15 mouse cellular contexts compared by ENCODE assay signal in the genomic region with DNA sequence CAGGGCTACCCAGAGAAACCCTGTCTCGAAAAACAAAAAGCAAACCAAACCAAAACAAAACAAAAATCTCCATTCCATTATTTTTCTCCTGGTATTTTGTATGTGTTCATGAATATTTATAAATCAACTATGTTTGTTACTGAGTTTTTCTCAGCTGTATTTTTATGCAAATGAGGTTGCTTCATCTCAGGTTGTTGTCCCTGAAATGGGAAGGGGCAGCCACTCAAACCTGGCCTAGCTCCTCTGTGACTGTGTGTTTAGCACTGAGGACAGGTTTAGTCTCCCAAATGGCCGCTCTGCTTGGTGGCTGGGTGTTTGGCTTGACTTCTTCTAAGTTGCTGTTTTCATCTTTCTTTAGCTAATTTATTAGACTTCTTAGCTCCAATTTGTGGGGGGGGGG.
A peak's percentile ranks its signal among the peaks of the same experiment; 100 is the strongest.
DNase-seq lines count a peak whose midpoint lies in the region; ATAC-seq lines count a peak whose summit lies in the region.
"Had no signal": no experiment of that assay in that cellular context is flagged by ENCODE, and none has a peak within 500 bp of the region (broad histone marks: within the 10 kb centered on the region; RNA-seq: fewer than 3 reads in every experiment).

No protein-coding gene starts in this region.

- DNase-seq in embryonic facial prominence, embryonic 14.5 days (ENCODE audit: low spot score), result no peak
- DNase-seq in midbrain, embryonic 10.5 days (ENCODE audit: low spot score), result no peak
- DNase-seq in adrenal gland, postnatal 36 days, result no peak
- no peak for DNase-seq in frontal cortex, postnatal 36 days (ENCODE audit: low spot score in 2 of 2)
- no peak for DNase-seq in MN1 (ENCODE audit: low spot score)
- DNase-seq: cerebellum, adult 9-10 months; kidney, postnatal 10 days; thymus, postnatal 25 days had no signal

- H3K36me3 ChIP-seq in embryonic facial prominence, embryonic 14.5 days (ENCODE audit: control insufficient read depth, insufficient read depth, low read length), result 0 out of 2 replicates have a peak, but pooled peaks cover 6% of the 10 kb centered on the region
- no peaks in the 10 kb centered on the region for H3K36me3 ChIP-seq in forebrain, embryonic 16.5 days (ENCODE audit: control insufficient read depth, insufficient read depth)
- peaks cover 7% of the 10 kb centered on the region for H3K36me3 ChIP-seq in midbrain, embryonic 10.5 days
- no peaks in the 10 kb centered on the region for H3K36me3 ChIP-seq in neural tube, embryonic 13.5 days
- H3K36me3 ChIP-seq: heart, embryonic 15.5 days had no signal

- H3K9ac ChIP-seq in embryonic facial prominence, embryonic 14.5 days (ENCODE audit: low read depth, low read length), result no peak overlapping the region
- H3K9ac ChIP-seq in forebrain, embryonic 16.5 days (replicated peaks; ENCODE audit: low read depth, low read length), result no peak overlapping the region
- peak overlapping the region; percentile 49; the same call in 1 of the 2 replicates for H3K9ac ChIP-seq in neural tube, embryonic 13.5 days
- H3K9ac ChIP-seq: heart, embryonic 15.5 days; limb, embryonic 13.5 days had no signal

- no peak overlapping the region for H3K4me3 ChIP-seq in embryonic facial prominence, embryonic 14.5 days (ENCODE audit: low read depth, low read length)
- H3K4me3 ChIP-seq in forebrain, embryonic 16.5 days (replicated peaks; ENCODE audit: low read length), result no peak overlapping the region
- H3K4me3 ChIP-seq in midbrain, embryonic 10.5 days, result peak overlapping the region; percentile 44
- no peak overlapping the region for H3K4me3 ChIP-seq in neural tube, embryonic 13.5 days
- H3K4me3 ChIP-seq: heart, embryonic 15.5 days; limb, embryonic 13.5 days had no signal

- H3K4me1 ChIP-seq in embryonic facial prominence, embryonic 14.5 days (ENCODE audit: control insufficient read depth, insufficient read depth, low read length), result peaks cover 25% of the 10 kb centered on the region
- H3K4me1 ChIP-seq in forebrain, embryonic 16.5 days (replicated peaks; ENCODE audit: control insufficient read depth, insufficient read depth, low read length), result peaks cover 80% of the 10 kb centered on the region
- peaks cover 100% of the 10 kb centered on the region for H3K4me1 ChIP-seq in midbrain, embryonic 10.5 days
- peaks cover 80% of the 10 kb centered on the region for H3K4me1 ChIP-seq in neural tube, embryonic 13.5 days (replicated peaks)

- H3K27ac ChIP-seq in embryonic facial prominence, embryonic 14.5 days (replicated peaks; ENCODE audit: low read depth, low read length), result 0 out of 2 replicates have a peak overlapping the region, but pooled peaks have one; percentile 40
- H3K27ac ChIP-seq in forebrain, embryonic 16.5 days (ENCODE audit: low read length), result peak overlapping the region; percentile 88
- peak overlapping the region; percentile 90 for H3K27ac ChIP-seq in midbrain, embryonic 10.5 days (replicated peaks)
- peak overlapping the region; percentile 89 for H3K27ac ChIP-seq in neural tube, embryonic 13.5 days (replicated peaks)
- H3K27ac ChIP-seq: heart, embryonic 15.5 days; limb, embryonic 13.5 days; macrophage had no signal

- H3K4me2 ChIP-seq in embryonic facial prominence, embryonic 14.5 days (ENCODE audit: low read depth, low read length), result no peak overlapping the region
- H3K4me2 ChIP-seq in forebrain, embryonic 16.5 days (ENCODE audit: low read length), result peak overlapping the region; percentile 39
- peak overlapping the region; percentile 41 for H3K4me2 ChIP-seq in neural tube, embryonic 13.5 days
- H3K4me2 ChIP-seq: heart, embryonic 15.5 days; limb, embryonic 13.5 days had no signal

- H3K27me3 ChIP-seq in embryonic facial prominence, embryonic 14.5 days (replicated peaks; ENCODE audit: control insufficient read depth, insufficient read depth, low read length), result no peaks in the 10 kb centered on the region
- no peaks in the 10 kb centered on the region for H3K27me3 ChIP-seq in forebrain, embryonic 16.5 days (replicated peaks; ENCODE audit: control insufficient read depth, insufficient read depth, low read length)
- H3K27me3 ChIP-seq in midbrain, embryonic 10.5 days (ENCODE audit: low read depth, poor library complexity, severe bottlenecking), result no peaks in the 10 kb centered on the region
- no peaks in the 10 kb centered on the region for H3K27me3 ChIP-seq in neural tube, embryonic 13.5 days
- H3K27me3 ChIP-seq: heart, embryonic 15.5 days; limb, embryonic 13.5 days had no signal

- 85% methylated on average over 2 of the region's 2 CpGs for WGBS in embryonic facial prominence, embryonic 14.5 days
- WGBS in forebrain, embryonic 16.5 days, result 7% methylated on average over 2 of the region's 2 CpGs
- 56% methylated on average over 2 of the region's 2 CpGs for WGBS in midbrain, embryonic 10.5 days
- WGBS in neural tube, embryonic 13.5 days, result 36% methylated on average over 2 of the region's 2 CpGs

- ATAC-seq in embryonic facial prominence, embryonic 14.5 days (ENCODE audit: low read depth), result no peak
- no peak for ATAC-seq in forebrain, embryonic 16.5 days
- no peak for ATAC-seq in neural tube, embryonic 13.5 days (ENCODE audit: low read depth)
- ATAC-seq: CD4-positive, CD25-positive, alpha-beta regulatory T cell, adult 4 months; inflammation-experienced regulatory T-cells, adult 6 months had no signal

- peaks cover 6% of the 10 kb centered on the region; the same call in 1 of the 2 replicates for H3K9me3 ChIP-seq in embryonic facial prominence, embryonic 14.5 days (ENCODE audit: control insufficient read depth, low read length)
- H3K9me3 ChIP-seq in forebrain, embryonic 16.5 days (ENCODE audit: control insufficient read depth, low read length), result no peaks in the 10 kb centered on the region
- H3K9me3 ChIP-seq in midbrain, embryonic 10.5 days (replicated peaks), result 0 out of 2 replicates have a peak, but pooled peaks cover 5% of the 10 kb centered on the region
- no peaks in the 10 kb centered on the region for H3K9me3 ChIP-seq in neural tube, embryonic 13.5 days
- H3K9me3 ChIP-seq: heart, embryonic 15.5 days; limb, embryonic 13.5 days had no signal

Comparison
In these comparisons a context has a peak if more than half of its experiments do, and no peak if none do; other contexts are left out.
1. H3K27ac ChIP-seq: peak in every context shown above with its lines; median percentile 90 in midbrain, embryonic 10.5 days; 89 in neural tube, embryonic 13.5 days; 88 in forebrain, embryonic 16.5 days; 40 in embryonic facial prominence, embryonic 14.5 days.